Mouse (Mus musculus) embryo, embryonic 10.5 days (tissue): ENCODE measurements around the gene Rabl6.
A peak's percentile ranks its signal among the peaks of the same experiment; 100 is the strongest.

Experiments used
- DNase-seq: peaks from one replicate; pipeline ENCODE4 v3.0.0-alpha.2; 2015; ENCODE audit warnings: low spot score

Rabl6 gene

GRCm38 (mm10) chr2:25607761-25608622, at the start of gene Rabl6:
TSS of gene Rabl6 (minus strand) at chr2:25608521.
- peak; percentile 94 for DNase-seq

GRCm38 (mm10) chr2:25657652-25658051, 49.3 kb upstream of the Rabl6 start, which contains the start of gene Lcn5:
TSS of gene Lcn5 (plus strand) at chr2:25657952.
- DNase-seq, result no peak

- no peak for DNase-seq
Measured at GRCm38 (mm10) chr2:25657246-25657645, 48.9 kb upstream of the Rabl6 start.

GRCm38 (mm10) chr2:25656691-25657090, 48.4 kb upstream of the Rabl6 start:
- DNase-seq, result no peak

- DNase-seq, result peak; percentile 3
Measured at GRCm38 (mm10) chr2:25654502-25654901, 46.2 kb upstream of the Rabl6 start.

GRCm38 (mm10) chr2:25652902-25653301, 44.6 kb upstream of the Rabl6 start, which contains the start of gene Lcn8:
TSS of gene Lcn8 (plus strand) at chr2:25653120.
- no peak for DNase-seq

- peak; percentile 76 for DNase-seq
Measured at GRCm38 (mm10) chr2:25639890-25640289, 31.6 kb upstream of the Rabl6 start.

GRCm38 (mm10) chr2:25634046-25634445, 25.7 kb upstream of the Rabl6 start:
- DNase-seq, result peak; percentile 17

GRCm38 (mm10) chr2:25633616-25634015, 25.3 kb upstream of the Rabl6 start:
- DNase-seq, result no peak

GRCm38 (mm10) chr2:25628738-25629137, 20.4 kb upstream of the Rabl6 start:
- DNase-seq, result no peak

GRCm38 (mm10) chr2:25627811-25628210, 19.5 kb upstream of the Rabl6 start, which contains the start of gene Fcna:
TSS of gene Fcna (minus strand) at chr2:25628030.
- DNase-seq, result no peak

GRCm38 (mm10) chr2:25625986-25626385, 17.7 kb upstream of the Rabl6 start:
- no peak for DNase-seq

GRCm38 (mm10) chr2:25621229-25622200, 13.2 kb upstream of the Rabl6 start, which contains the start of gene Tmem141:
TSS of gene Tmem141 (minus strand) at chr2:25622005.
- DNase-seq, result peak; percentile 91

- no peak for DNase-seq
Measured at GRCm38 (mm10) chr2:25620852-25621228, 12.5 kb upstream of the Rabl6 start.

- DNase-seq, result no peak
Measured at GRCm38 (mm10) chr2:25620386-25620785, 12.1 kb upstream of the Rabl6 start.

GRCm38 (mm10) chr2:25617578-25617977, 9.3 kb upstream of the Rabl6 start, which contains the start of gene Ccdc183:
TSS of gene Ccdc183 (minus strand) at chr2:25617678.
- no peak for DNase-seq

GRCm38 (mm10) chr2:25616398-25616797, 8.1 kb upstream of the Rabl6 start:
- DNase-seq, result no peak

GRCm38 (mm10) chr2:25608671-25609070, 350 bp upstream of the Rabl6 start:
- no peak for DNase-seq

- no peak for DNase-seq
Measured at GRCm38 (mm10) chr2:25602526-25602925, 5.8 kb downstream of the Rabl6 start.

- no peak for DNase-seq
Measured at GRCm38 (mm10) chr2:25600037-25600436, 8.3 kb downstream of the Rabl6 start.

- no peak for DNase-seq
Measured at GRCm38 (mm10) chr2:25598749-25599148, 9.6 kb downstream of the Rabl6 start.
